Mouse (Mus musculus): ENCODE measurements around the gene Slc22a15. TPM values are rescaled to one million over a fixed set of nuclear protein-coding genes. Genes with fewer than 3 reads are reported as not detected.

The Slc22a15 gene
- 0.03 TPM in 1 of 2 replicates, not detected in the other for polyA plus RNA-seq (2012)

GRCm38 (mm10) chr3:101923843-101924740 lies at the start of gene Slc22a15:
Gene Slc22a15 (minus strand): TSS chr3:101924453.
- TF ChIP-seq GATA1 (IDR thresholded peaks at IDR 0.05; ENCODE audit: low read length), result no peak

- TF ChIP-seq GATA1 (IDR thresholded peaks at IDR 0.05; ENCODE audit: low read length), result no peak
Measured at GRCm38 (mm10) chr3:101966825-101967558, 42.7 kb upstream of the Slc22a15 start.

- TF ChIP-seq GATA1 (IDR thresholded peaks at IDR 0.05; ENCODE audit: low read length), result no peak
Measured at GRCm38 (mm10) chr3:101964352-101964751, 40.1 kb upstream of the Slc22a15 start.

DNA sequence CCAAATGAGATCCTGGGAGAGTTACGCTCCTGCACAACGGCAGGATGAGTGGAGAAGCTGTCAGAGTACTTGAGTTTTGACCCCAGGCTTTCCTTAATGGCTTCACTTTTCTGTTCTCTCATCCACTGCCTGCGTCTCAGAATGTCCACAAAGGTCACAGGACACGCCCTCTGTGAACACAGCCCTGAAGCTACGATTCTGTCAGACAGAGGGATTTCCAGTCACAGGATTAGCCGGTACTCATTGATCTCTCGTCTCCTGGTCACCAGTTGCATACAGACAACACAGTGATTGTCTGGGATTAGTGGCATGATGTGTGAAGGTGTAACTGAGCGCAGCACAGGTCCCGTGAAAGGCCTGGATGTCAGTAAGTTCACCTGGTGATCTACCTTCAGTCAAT lies 39.2 kb upstream of the Slc22a15 start:
- TF ChIP-seq GATA1 (IDR thresholded peaks at IDR 0.05; ENCODE audit: low read length), result no peak

- no peak for TF ChIP-seq GATA1 (IDR thresholded peaks at IDR 0.05; ENCODE audit: low read length)
Measured at GRCm38 (mm10) chr3:101961146-101961835, 37.0 kb upstream of the Slc22a15 start.

GRCm38 (mm10) chr3:101958047-101958446 lies 33.8 kb upstream of the Slc22a15 start:
- no peak for TF ChIP-seq GATA1 (IDR thresholded peaks at IDR 0.05; ENCODE audit: low read length)

DNA sequence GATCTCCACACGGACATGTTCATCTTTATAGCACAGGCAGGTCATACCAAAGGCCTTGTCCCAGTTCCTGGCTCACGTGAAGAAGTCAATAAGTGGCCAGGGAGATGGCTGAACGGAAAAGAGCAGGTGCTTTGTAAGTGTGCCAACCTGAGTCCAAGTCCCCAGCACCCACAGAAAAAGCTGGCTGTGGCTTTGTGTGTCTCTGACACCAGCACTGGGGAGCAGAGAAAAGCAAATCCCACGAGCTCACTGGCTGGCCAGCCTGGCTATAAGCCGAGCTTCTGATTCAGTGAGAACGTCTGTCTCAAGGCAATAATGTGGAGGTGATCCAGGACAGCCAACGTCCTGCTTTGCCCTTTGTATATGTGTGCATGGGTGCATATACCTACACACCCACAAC lies 29.3 kb upstream of the Slc22a15 start:
- TF ChIP-seq GATA1 (IDR thresholded peaks at IDR 0.05; ENCODE audit: low read length), result no peak

GRCm38 (mm10) chr3:101952577-101952976 lies 28.3 kb upstream of the Slc22a15 start:
- TF ChIP-seq GATA1 (IDR thresholded peaks at IDR 0.05; ENCODE audit: low read length), result no peak

DNA sequence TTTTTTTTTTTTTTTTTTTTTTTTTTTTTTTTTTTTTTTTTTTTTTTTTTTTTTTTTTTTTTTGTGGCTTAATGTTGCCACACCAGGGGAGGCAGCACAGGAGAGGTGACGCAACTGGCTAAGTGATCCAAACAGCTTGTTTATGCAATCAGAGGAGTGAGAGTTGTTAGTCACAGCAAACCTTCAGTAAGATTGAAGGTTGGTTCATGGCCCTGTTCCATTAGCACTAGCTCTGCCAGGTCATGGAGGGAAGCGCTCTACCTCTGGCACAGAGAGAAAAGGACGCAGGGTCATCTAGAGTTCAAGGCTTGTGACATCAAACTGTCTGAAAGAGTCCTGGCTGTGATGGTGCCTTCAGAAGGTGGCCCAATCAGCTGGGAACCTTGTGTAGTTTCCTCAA lies 24.3 kb upstream of the Slc22a15 start:
- no peak for TF ChIP-seq GATA1 (IDR thresholded peaks at IDR 0.05; ENCODE audit: low read length)

- TF ChIP-seq GATA1 (IDR thresholded peaks at IDR 0.05; ENCODE audit: low read length), result no peak
Measured at GRCm38 (mm10) chr3:101947250-101947649, 23.0 kb upstream of the Slc22a15 start.

GRCm38 (mm10) chr3:101945257-101945656 lies 21.0 kb upstream of the Slc22a15 start:
- no peak for TF ChIP-seq GATA1 (IDR thresholded peaks at IDR 0.05; ENCODE audit: low read length)

GRCm38 (mm10) chr3:101940418-101940817 lies 16.2 kb upstream of the Slc22a15 start:
- TF ChIP-seq GATA1 (IDR thresholded peaks at IDR 0.05; ENCODE audit: low read length), result no peak

GRCm38 (mm10) chr3:101939865-101940264 lies 15.6 kb upstream of the Slc22a15 start:
- no peak for TF ChIP-seq GATA1 (IDR thresholded peaks at IDR 0.05; ENCODE audit: low read length)

- no peak for TF ChIP-seq GATA1 (IDR thresholded peaks at IDR 0.05; ENCODE audit: low read length)
Measured at GRCm38 (mm10) chr3:101939152-101939551, 14.9 kb upstream of the Slc22a15 start.

DNA sequence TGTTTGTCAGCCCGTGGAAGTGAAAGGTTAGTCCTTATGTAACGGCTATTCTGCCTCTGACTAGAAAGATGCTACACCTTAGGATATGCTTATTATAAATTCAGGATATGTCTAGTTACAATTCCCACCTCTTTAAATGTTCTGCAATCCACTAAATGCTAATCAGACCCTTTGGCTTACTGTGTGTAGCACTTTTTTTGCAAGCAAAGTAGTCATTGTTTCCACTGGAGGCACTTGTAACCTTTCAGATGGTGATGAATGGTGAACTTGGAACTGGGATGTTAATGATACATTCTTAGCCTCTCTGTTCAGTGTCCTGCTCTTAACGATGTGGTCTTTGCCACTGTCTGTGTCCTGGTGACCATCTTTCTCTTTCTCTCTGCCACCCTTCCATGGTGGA lies 12.1 kb upstream of the Slc22a15 start:
- TF ChIP-seq GATA1 (IDR thresholded peaks at IDR 0.05; ENCODE audit: low read length), result no peak

GRCm38 (mm10) chr3:101933820-101934219 lies 9.6 kb upstream of the Slc22a15 start:
- TF ChIP-seq GATA1 (IDR thresholded peaks at IDR 0.05; ENCODE audit: low read length), result no peak
